Mouse (Mus musculus) midbrain, postnatal 0 days (tissue): Measurements from ENCODE around the gene Gm17334. TPM values are rescaled to one million over a fixed set of nuclear protein-coding genes. Genes with fewer than 3 reads are reported as not detected.
A peak's percentile ranks its signal among the peaks of the same experiment; 100 is the strongest.
"Not testable (repeated sequence)": the region's sequence is repeated elsewhere in the genome, so short reads cannot be mapped to it uniquely, and the experiment has no call there.

Experiments
- ATAC-seq: fragments of 200-750 bp; cut with Nextera tagmentation; 2 replicates; pipeline ENCODE4 v1.8.0; 2017; ENCODE audit warnings: moderate number of reproducible peaks, mild to moderate bottlenecking, moderate TSS enrichment, moderate library complexity; ENCODE audit not compliant: low FRiP score
- DNase-seq: peaks from one replicate; pipeline ENCODE4 v3.0.0-alpha.2; 2015; ENCODE audit warnings: low spot score
- H3K27ac ChIP-seq: fragments of 300-500 bp; sonication (generic); 2 replicates; pipeline ENCODE4 v1.5.1; 2014; ENCODE audit warnings: low read depth, mild to moderate bottlenecking, low read length, mixed read lengths
- H3K27me3 ChIP-seq: fragments of 300-500 bp; sonication (generic); 2 replicates; pipeline ENCODE4 v1.6.1; 2014; ENCODE audit warnings: low read length, control low read depth, mixed read lengths; ENCODE audit not compliant: insufficient read depth
- H3K36me3 ChIP-seq: fragments of 300-500 bp; sonication (generic); 2 replicates; pipeline ENCODE4 v1.6.1; 2014; ENCODE audit warnings: low read length, control low read depth, mixed read lengths; ENCODE audit not compliant: insufficient read depth
- H3K4me1 ChIP-seq: fragments of 300-500 bp; sonication (generic); 2 replicates; pipeline ENCODE4 v1.6.1; 2014; ENCODE audit warnings: mild to moderate bottlenecking, control low read depth, antibody characterized with exemption, low read length, mixed read lengths; ENCODE audit not compliant: insufficient read depth
- H3K4me2 ChIP-seq: fragments of 300-500 bp; sonication (generic); 2 replicates; pipeline ENCODE4 v1.6.1; 2014; ENCODE audit warnings: low read depth, mild to moderate bottlenecking, low read length, mixed read lengths; ENCODE audit not compliant: poor library complexity, severe bottlenecking
- H3K4me3 ChIP-seq: fragments of 300-500 bp; sonication (generic); 2 replicates; pipeline ENCODE4 v1.5.1; 2014; ENCODE audit warnings: low read depth, mild to moderate bottlenecking, low read length, moderate library complexity
- H3K9ac ChIP-seq: fragments of 300-500 bp; sonication (generic); replicated peaks from 2 replicates; pipeline ENCODE4 v1.6.1; 2014; ENCODE audit warnings: mild to moderate bottlenecking, low read length, moderate library complexity, mixed read lengths; ENCODE audit not compliant: poor library complexity, severe bottlenecking
- H3K9me3 ChIP-seq: fragments of 300-500 bp; sonication (generic); 2 replicates; pipeline ENCODE4 v1.6.1; 2016; ENCODE audit warnings: low read length, control low read depth
- CTCF ChIP-seq: IDR thresholded peaks from 2 replicates; pipeline ENCODE4 v1.5.1; 2016; ENCODE audit warnings: antibody characterized with exemption, mild to moderate bottlenecking
- WGBS: fragments of 180-500 bp; shearing (Covaris S2); extraction: QIAGEN DNeasy Blood & Tissue Kit; methylation state at CpG from one replicate; pipeline ENCODE4 v1.1.7; 2014; 5-methylcytosine and 5-hydroxymethylcytosine counted together
- polyA plus RNA-seq: library from polyadenylated mRNA; unstranded; fragments of >200 nt; fragmentation: Nextera tagmentation; extraction: Ambion mirVana; gene quantifications from 2 replicates; pipeline ENCODE4 v1.2.1, GENCODE M21; 2015
- total RNA-seq: library from RNA; depleted of rRNA; stranded (reverse); fragments of >200 nt; gene quantifications from 2 replicates; pipeline ENCODE4 v1.2.3, GENCODE M21; 2014

Gene Gm17334
- total and polyA plus RNA-seq, 2 experiments from 2014 or later = not detected

- no peak overlapping the region for H3K27ac ChIP-seq
- H3K27me3 ChIP-seq = peaks cover 28% of the 10 kb centered on the region
- no peak for TF ChIP-seq CTCF
- ATAC-seq (no peak), DNase-seq (no peak)
- 12% methylated on average over 22 of the region's 22 CpGs for WGBS
- no peaks in the 10 kb centered on the region for H3K9me3 ChIP-seq
- H3K9ac ChIP-seq = no peak overlapping the region
- no peak overlapping the region for H3K4me2 ChIP-seq
- peaks cover 7% of the 10 kb centered on the region; the same call in 1 of the 2 replicates for H3K4me1 ChIP-seq
- no peak overlapping the region for H3K4me3 ChIP-seq
- no peaks in the 10 kb centered on the region for H3K36me3 ChIP-seq
Observed at GRCm38 (mm10) chr11:53759545-53760406, 13.2 kb downstream of the Gm17334 start.

GRCm38 (mm10) chr11:53758791-53759351 is 14.1 kb downstream of the Gm17334 start:
- no peaks in the 10 kb centered on the region for H3K36me3 ChIP-seq
- TF ChIP-seq CTCF = peak; percentile 39
- H3K4me1 ChIP-seq = peaks cover 6% of the 10 kb centered on the region; the same call in 1 of the 2 replicates
- 42% methylated on average over 6 of the region's 6 CpGs for WGBS
- H3K4me3 ChIP-seq = no peak overlapping the region
- no peak overlapping the region for H3K9ac ChIP-seq
- DNase-seq = no peak
- no peaks in the 10 kb centered on the region for H3K9me3 ChIP-seq
- peaks cover 27% of the 10 kb centered on the region for H3K27me3 ChIP-seq
- no peak for ATAC-seq
- H3K27ac ChIP-seq = no peak overlapping the region
- no peak overlapping the region for H3K4me2 ChIP-seq

- not testable (repeated sequence) for H3K36me3 ChIP-seq, H3K27ac ChIP-seq, H3K4me2 ChIP-seq, H3K4me3 ChIP-seq, H3K4me1 ChIP-seq, H3K9me3 ChIP-seq, DNase-seq, H3K9ac ChIP-seq, ATAC-seq
- TF ChIP-seq CTCF = peak; percentile 43
- WGBS = 89% methylated on average over 9 of the region's 9 CpGs
- H3K27me3 ChIP-seq = peaks cover 18% of the 10 kb centered on the region
Observed at GRCm38 (mm10) chr11:53758033-53758432, 15.0 kb downstream of the Gm17334 start.

GRCm38 (mm10) chr11:53757612-53758011 is 15.4 kb downstream of the Gm17334 start:
- WGBS = 91% methylated on average over 4 of the region's 4 CpGs
- Histone ChIP-seq H3K9ac (no peak overlapping the region), H3K36me3 (no peaks in the 10 kb centered on the region), H3K4me3 (no peak overlapping the region), H3K27ac (no peak overlapping the region), H3K27me3 (peaks cover 15% of the 10 kb centered on the region; the same call in 1 of the 2 replicates), H3K4me1 (no peaks in the 10 kb centered on the region), H3K9me3 (no peaks in the 10 kb centered on the region), H3K4me2 (no peak overlapping the region)
- no peak for TF ChIP-seq CTCF
- no peak for ATAC-seq
- DNase-seq = no peak

- no peak overlapping the region for H3K27ac ChIP-seq
- ATAC-seq = no peak
- DNase-seq = no peak
Observed at GRCm38 (mm10) chr11:53755011-53755595, 17.9 kb downstream of the Gm17334 start.

More at GRCm38 (mm10) chr11:53755011-53755595, 17.9 kb downstream of the Gm17334 start:
- H3K27me3 ChIP-seq = 0 out of 2 replicates have a peak, but pooled peaks cover 4% of the 10 kb centered on the region
- no peaks in the 10 kb centered on the region for H3K9me3 ChIP-seq
- H3K9ac ChIP-seq = no peak overlapping the region
- H3K4me1 ChIP-seq = no peaks in the 10 kb centered on the region
- 80% methylated on average over 12 of the region's 12 CpGs for WGBS
- H3K4me3 ChIP-seq = no peak overlapping the region
- H3K36me3 ChIP-seq = no peaks in the 10 kb centered on the region
- no peak overlapping the region for H3K4me2 ChIP-seq
- no peak for TF ChIP-seq CTCF
